Mouse (Mus musculus): ENCODE results near the gene Batf.

Batf gene

GRCm38 (mm10) chr12:85728181-85728580, 41.7 kb downstream of the Batf start:
- no peak for DNase-seq (ENCODE audit: low spot score)

- DNase-seq (ENCODE audit: low spot score), result no peak
Measured at GRCm38 (mm10) chr12:85729022-85729944, 42.8 kb downstream of the Batf start.

- DNase-seq (ENCODE audit: low spot score), result no peak
Measured at GRCm38 (mm10) chr12:85729945-85730290, 43.4 kb downstream of the Batf start.

- DNase-seq (ENCODE audit: low spot score), result no peak
Measured at GRCm38 (mm10) chr12:85736203-85736602, 49.7 kb downstream of the Batf start.

- no peak for DNase-seq (ENCODE audit: low spot score)
Measured at GRCm38 (mm10) chr12:85736960-85737359, 50.5 kb downstream of the Batf start.

- DNase-seq (ENCODE audit: low spot score), result peak; percentile 46
Measured at GRCm38 (mm10) chr12:85745827-85746695, 59.6 kb downstream of the Batf start, which contains the start of gene Flvcr2. Flvcr2 (plus strand) TSS chr12:85746539.

- DNase-seq (ENCODE audit: low spot score), result no peak
Measured at GRCm38 (mm10) chr12:85746696-85747219, 60.3 kb downstream of the Batf start.

GRCm38 (mm10) chr12:85747343-85747742, 60.9 kb downstream of the Batf start:
- no peak for DNase-seq (ENCODE audit: low spot score)

GRCm38 (mm10) chr12:85749861-85750260, 63.4 kb downstream of the Batf start:
- DNase-seq (ENCODE audit: low spot score), result no peak

- DNase-seq (ENCODE audit: low spot score), result no peak
Measured at GRCm38 (mm10) chr12:85752116-85752515, 65.6 kb downstream of the Batf start.

GRCm38 (mm10) chr12:85753223-85753622, 66.8 kb downstream of the Batf start:
- DNase-seq (ENCODE audit: low spot score), result no peak

GRCm38 (mm10) chr12:85754611-85755265, 68.3 kb downstream of the Batf start:
- DNase-seq (ENCODE audit: low spot score), result no peak

- DNase-seq (ENCODE audit: low spot score), result no peak
Measured at GRCm38 (mm10) chr12:85756455-85756854, 70.0 kb downstream of the Batf start.

GRCm38 (mm10) chr12:85757074-85757473, 70.6 kb downstream of the Batf start:
- no peak for DNase-seq (ENCODE audit: low spot score)
